Mouse (Mus musculus): ENCODE results near the gene Nsa2.

DNA sequence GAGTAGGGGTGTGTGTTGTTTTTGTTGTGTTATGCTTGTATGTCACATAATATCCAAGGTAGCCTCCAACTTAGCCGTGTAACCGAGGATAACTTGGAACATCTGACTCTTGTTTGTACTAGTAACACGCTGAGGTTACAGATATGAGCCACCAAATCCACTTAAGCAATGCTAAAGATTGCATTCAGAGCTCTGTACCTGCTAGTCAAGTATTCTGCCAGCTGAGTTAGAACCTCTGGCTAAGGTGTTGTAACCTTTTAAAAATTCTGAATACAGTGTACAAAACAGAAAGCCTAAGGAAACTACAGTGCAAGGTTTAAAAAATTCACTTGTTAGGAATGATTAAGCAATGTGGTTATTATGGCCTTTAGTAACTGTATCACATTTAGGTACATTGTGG lies 57.1 kb downstream of the Nsa2 start:
- TF ChIP-seq CTCF (conservative IDR thresholded peaks at IDR 0.05; ENCODE audit: low read length) (no peak), POU5F1 (IDR thresholded peaks at IDR 0.05; ENCODE audit: borderline replicate concordance, low read length) (no peak), NANOG (IDR thresholded peaks at IDR 0.05; ENCODE audit: borderline replicate concordance, low read length) (no peak)
